Mouse (Mus musculus): ENCODE measurements around the gene Fan1. TPM values are rescaled to one million over a fixed set of nuclear protein-coding genes. Genes with fewer than 3 reads are reported as not detected.

The Fan1 gene
- 5.4 and 6.4 TPM in 2 replicates for polyA plus RNA-seq (2015; fragmentation: Nextera tagmentation; extraction: Ambion mirVana)

- Histone ChIP-seq H3K4me2 (ENCODE audit: low read depth, low read length) (peak within 1 kb of the TSS; percentile 81), H3K4me3 (ENCODE audit: low read length) (peak within 1 kb of the TSS; percentile 79), H3K27ac (ENCODE audit: low read length) (peak within 1 kb of the TSS; percentile 97), H3K9me3 (ENCODE audit: control insufficient read depth, low read length) (no peaks in the 10 kb centered on the region), H3K36me3 (ENCODE audit: control insufficient read depth, insufficient read depth, low read length) (peaks cover 19% of the 10 kb centered on the region), H3K27me3 (ENCODE audit: control insufficient read depth, insufficient read depth, low read depth, low read length) (no peaks in the 10 kb centered on the region), H3K4me1 (replicated peaks; ENCODE audit: control insufficient read depth, insufficient read depth, low read length) (no peaks in the 10 kb centered on the region; the same call in 1 of the 2 replicates), H3K9ac (ENCODE audit: low read length) (peak within 1 kb of the TSS; percentile 91)
- peak; percentile 98 for ATAC-seq (ENCODE audit: low read depth)
- WGBS: 3% methylated on average over 27 of the region's 27 CpGs
Observed at GRCm38 (mm10) chr7:64373830-64374562, at the start of gene Fan1. Fan1 (minus strand) TSS chr7:64374095.

- ATAC-seq (ENCODE audit: low read depth): no peak
- Histone ChIP-seq H3K9ac (ENCODE audit: low read length) (no peak overlapping the region), H3K27ac (ENCODE audit: low read length) (no peak overlapping the region), H3K9me3 (ENCODE audit: control insufficient read depth, low read length) (no peaks in the 10 kb centered on the region), H3K36me3 (ENCODE audit: control insufficient read depth, insufficient read depth, low read length) (no peaks in the 10 kb centered on the region), H3K4me1 (replicated peaks; ENCODE audit: control insufficient read depth, insufficient read depth, low read length) (no peaks in the 10 kb centered on the region), H3K27me3 (ENCODE audit: control insufficient read depth, insufficient read depth, low read depth, low read length) (no peaks in the 10 kb centered on the region), H3K4me2 (ENCODE audit: low read depth, low read length) (no peak overlapping the region), H3K4me3 (ENCODE audit: low read length) (no peak overlapping the region)
- WGBS: 86% methylated on average over 8 of the region's 8 CpGs
Observed at GRCm38 (mm10) chr7:64403989-64404388, 30.1 kb upstream of the Fan1 start.

GRCm38 (mm10) chr7:64402452-64402851 is 28.6 kb upstream of the Fan1 start:
- H3K27me3 ChIP-seq (ENCODE audit: control insufficient read depth, insufficient read depth, low read depth, low read length): no peaks in the 10 kb centered on the region
- no peak overlapping the region for H3K9ac ChIP-seq (ENCODE audit: low read length)
- 84% methylated on average over 4 of the region's 4 CpGs for WGBS
- no peaks in the 10 kb centered on the region for H3K36me3 ChIP-seq (ENCODE audit: control insufficient read depth, insufficient read depth, low read length)
- no peak overlapping the region for H3K27ac ChIP-seq (ENCODE audit: low read length)
- ATAC-seq (ENCODE audit: low read depth): no peak
- H3K4me2 ChIP-seq (ENCODE audit: low read depth, low read length): no peak overlapping the region
- H3K4me1 ChIP-seq (replicated peaks; ENCODE audit: control insufficient read depth, insufficient read depth, low read length): no peaks in the 10 kb centered on the region
- H3K9me3 ChIP-seq (ENCODE audit: control insufficient read depth, low read length): no peaks in the 10 kb centered on the region
- no peak overlapping the region for H3K4me3 ChIP-seq (ENCODE audit: low read length)

GRCm38 (mm10) chr7:64400725-64401124 is 26.8 kb upstream of the Fan1 start:
- Histone ChIP-seq H3K36me3 (ENCODE audit: control insufficient read depth, insufficient read depth, low read length) (no peaks in the 10 kb centered on the region), H3K9ac (ENCODE audit: low read length) (no peak overlapping the region), H3K4me2 (ENCODE audit: low read depth, low read length) (no peak overlapping the region), H3K27ac (ENCODE audit: low read length) (no peak overlapping the region), H3K27me3 (ENCODE audit: control insufficient read depth, insufficient read depth, low read depth, low read length) (no peaks in the 10 kb centered on the region), H3K9me3 (ENCODE audit: control insufficient read depth, low read length) (no peaks in the 10 kb centered on the region), H3K4me1 (replicated peaks; ENCODE audit: control insufficient read depth, insufficient read depth, low read length) (no peaks in the 10 kb centered on the region), H3K4me3 (ENCODE audit: low read length) (no peak overlapping the region)
- WGBS: 89% methylated on average over 1 of the region's 1 CpGs
- no peak for ATAC-seq (ENCODE audit: low read depth)

- Histone ChIP-seq H3K27me3 (ENCODE audit: control insufficient read depth, insufficient read depth, low read depth, low read length) (no peaks in the 10 kb centered on the region), H3K36me3 (ENCODE audit: control insufficient read depth, insufficient read depth, low read length) (peaks cover 10% of the 10 kb centered on the region; the same call in 1 of the 2 replicates), H3K9ac (ENCODE audit: low read length) (peak overlapping the region; percentile 96), H3K4me1 (replicated peaks; ENCODE audit: control insufficient read depth, insufficient read depth, low read length) (peaks cover 16% of the 10 kb centered on the region; the same call in 1 of the 2 replicates), H3K27ac (ENCODE audit: low read length) (peak overlapping the region; percentile 87), H3K9me3 (ENCODE audit: control insufficient read depth, low read length) (no peaks in the 10 kb centered on the region), H3K4me2 (ENCODE audit: low read depth, low read length) (peak overlapping the region; percentile 66), H3K4me3 (ENCODE audit: low read length) (peak overlapping the region; percentile 94)
- under 1% methylated on average over 15 of the region's 15 CpGs for WGBS
- no peak for ATAC-seq (ENCODE audit: low read depth)
Observed at GRCm38 (mm10) chr7:64392819-64393151, 18.9 kb upstream of the Fan1 start.

- Histone ChIP-seq H3K4me2 (ENCODE audit: low read depth, low read length) (peak within 1 kb of the TSS; percentile 78), H3K9ac (ENCODE audit: low read length) (peak within 1 kb of the TSS; percentile 96), H3K9me3 (ENCODE audit: control insufficient read depth, low read length) (no peaks in the 10 kb centered on the region), H3K4me1 (replicated peaks; ENCODE audit: control insufficient read depth, insufficient read depth, low read length) (peaks cover 16% of the 10 kb centered on the region; the same call in 1 of the 2 replicates), H3K4me3 (ENCODE audit: low read length) (peak within 1 kb of the TSS; percentile 94), H3K27me3 (ENCODE audit: control insufficient read depth, insufficient read depth, low read depth, low read length) (no peaks in the 10 kb centered on the region), H3K27ac (ENCODE audit: low read length) (peak within 1 kb of the TSS; percentile 87), H3K36me3 (ENCODE audit: control insufficient read depth, insufficient read depth, low read length) (peaks cover 10% of the 10 kb centered on the region)
- peak; percentile 99 for ATAC-seq (ENCODE audit: low read depth)
- under 1% methylated on average over 54 of the region's 54 CpGs for WGBS
Observed at GRCm38 (mm10) chr7:64392122-64392818, 18.4 kb upstream of the Fan1 start, which contains the start of the genes Mphosph10 and Mcee. Mphosph10 (minus strand) TSS chr7:64392268. Mcee (plus strand) TSS chr7:64392607.

GRCm38 (mm10) chr7:64391479-64391878 is 17.6 kb upstream of the Fan1 start:
- Histone ChIP-seq H3K4me1 (replicated peaks; ENCODE audit: control insufficient read depth, insufficient read depth, low read length) (peaks cover 16% of the 10 kb centered on the region; the same call in 1 of the 2 replicates), H3K4me3 (ENCODE audit: low read length) (peak overlapping the region; percentile 94), H3K9me3 (ENCODE audit: control insufficient read depth, low read length) (no peaks in the 10 kb centered on the region), H3K27me3 (ENCODE audit: control insufficient read depth, insufficient read depth, low read depth, low read length) (no peaks in the 10 kb centered on the region), H3K9ac (ENCODE audit: low read length) (peak overlapping the region; percentile 96), H3K36me3 (ENCODE audit: control insufficient read depth, insufficient read depth, low read length) (peaks cover 15% of the 10 kb centered on the region), H3K27ac (ENCODE audit: low read length) (no peak overlapping the region), H3K4me2 (ENCODE audit: low read depth, low read length) (peak overlapping the region; percentile 78)
- WGBS: 1% methylated on average over 8 of the region's 8 CpGs
- no peak for ATAC-seq (ENCODE audit: low read depth)

GRCm38 (mm10) chr7:64373147-64373829 is 607 bp downstream of the Fan1 start:
- Histone ChIP-seq H3K4me3 (ENCODE audit: low read length) (peak overlapping the region; percentile 79), H3K9me3 (ENCODE audit: control insufficient read depth, low read length) (no peaks in the 10 kb centered on the region), H3K36me3 (ENCODE audit: control insufficient read depth, insufficient read depth, low read length) (peaks cover 18% of the 10 kb centered on the region), H3K4me2 (ENCODE audit: low read depth, low read length) (peak overlapping the region; percentile 81), H3K27ac (ENCODE audit: low read length) (peak overlapping the region; percentile 97), H3K27me3 (ENCODE audit: control insufficient read depth, insufficient read depth, low read depth, low read length) (no peaks in the 10 kb centered on the region), H3K9ac (ENCODE audit: low read length) (peak overlapping the region; percentile 91), H3K4me1 (replicated peaks; ENCODE audit: control insufficient read depth, insufficient read depth, low read length) (no peaks in the 10 kb centered on the region; the same call in 1 of the 2 replicates)
- peak; percentile 32; the same call in 1 of the 2 replicates for ATAC-seq (ENCODE audit: low read depth)
- WGBS: 8% methylated on average over 18 of the region's 18 CpGs
